Mouse (Mus musculus) olfactory bulb, adult 2 months (tissue): Measurements from ENCODE around the gene Ncoa7. TPM values are rescaled to one million over a fixed set of nuclear protein-coding genes. Genes with fewer than 3 reads are reported as not detected.

ENCODE experiments used
- H3K27ac ChIP-seq: fragments of 200-500 bp; 2 replicates; pipeline ENCODE4 v1.5.1; 2012; ENCODE audit warnings: low read depth, low read length; ENCODE audit not compliant: insufficient read depth
- H3K4me1 ChIP-seq: fragments of 200-500 bp; 2 replicates; pipeline ENCODE4 v1.6.1; 2012; ENCODE audit warnings: low read length; ENCODE audit not compliant: control insufficient read depth, insufficient read depth
- H3K4me3 ChIP-seq: fragments of 200-500 bp; 2 replicates; pipeline ENCODE4 v1.5.1; 2012; ENCODE audit warnings: mild to moderate bottlenecking, low read depth, low read length, moderate library complexity; ENCODE audit not compliant: insufficient read depth
- CTCF ChIP-seq: fragments of 200-500 bp; IDR thresholded peaks from 2 replicates; pipeline ENCODE4 v1.5.1; 2012; ENCODE audit warnings: low read depth, mild to moderate bottlenecking, low read length, moderate library complexity; ENCODE audit not compliant: insufficient read depth
- POLR2A ChIP-seq: fragments of 200-500 bp; IDR thresholded peaks from 2 replicates; pipeline ENCODE4 v1.6.1; 2012; ENCODE audit warnings: mild to moderate bottlenecking, low read depth, low read length, moderate library complexity; ENCODE audit not compliant: insufficient read depth
- WGBS: fragments of 180-500 bp; shearing (Covaris S2); methylation state at CpG from one replicate; pipeline ENCODE4 v1.1.7; 2018; 5-methylcytosine and 5-hydroxymethylcytosine counted together
- polyA plus RNA-seq: library from polyadenylated mRNA; stranded (reverse); fragments of >200 nt; gene quantifications from 2 replicates; pipeline ENCODE4 v1.2.4, GENCODE M21; 2012; ENCODE audit warnings: low replicate concordance; ENCODE audit not compliant: missing spikeins, insufficient read depth, insufficient read length

Ncoa7 gene
- polyA plus RNA-seq, 1 experiment, result not detected

- H3K27ac ChIP-seq, result no peak overlapping the region
- 82% methylated on average over 7 of the region's 7 CpGs for WGBS
- no peak for TF ChIP-seq POLR2A
- no peak for TF ChIP-seq CTCF
- H3K4me3 ChIP-seq, result no peak overlapping the region
- H3K4me1 ChIP-seq, result no peaks in the 10 kb centered on the region
Observed at GRCm38 (mm10) chr10:30709846-30710403, 93.2 kb downstream of the Ncoa7 start.

- Histone ChIP-seq H3K4me1 (no peaks in the 10 kb centered on the region), H3K27ac (no peak overlapping the region), H3K4me3 (no peak overlapping the region)
- WGBS, result 76% methylated on average over 5 of the region's 5 CpGs
- TF ChIP-seq POLR2A, result no peak
- TF ChIP-seq CTCF, result no peak
Observed at GRCm38 (mm10) chr10:30708039-30708438, 95.1 kb downstream of the Ncoa7 start.

GRCm38 (mm10) chr10:30702663-30703062 lies 100.5 kb downstream of the Ncoa7 start:
- 85% methylated on average over 1 of the region's 1 CpGs for WGBS
- no peak overlapping the region for H3K4me3 ChIP-seq
- TF ChIP-seq CTCF (no peak), POLR2A (no peak)
- no peak overlapping the region for H3K27ac ChIP-seq
- H3K4me1 ChIP-seq, result no peaks in the 10 kb centered on the region

GRCm38 (mm10) chr10:30686862-30687261 lies 116.3 kb downstream of the Ncoa7 start:
- TF ChIP-seq POLR2A (no peak), CTCF (no peak)
- 97% methylated on average over 3 of the region's 3 CpGs for WGBS
- no peak overlapping the region for H3K4me3 ChIP-seq
- no peak overlapping the region for H3K27ac ChIP-seq
- no peaks in the 10 kb centered on the region for H3K4me1 ChIP-seq

- TF ChIP-seq CTCF (no peak), POLR2A (no peak)
- Histone ChIP-seq H3K4me1 (no peaks in the 10 kb centered on the region), H3K27ac (no peak overlapping the region), H3K4me3 (no peak overlapping the region)
- WGBS, result 97% methylated on average over 4 of the region's 4 CpGs
Observed at GRCm38 (mm10) chr10:30683449-30683848, 119.7 kb downstream of the Ncoa7 start.

GRCm38 (mm10) chr10:30679756-30680155 lies 123.4 kb downstream of the Ncoa7 start:
- no peak overlapping the region for H3K27ac ChIP-seq
- 98% methylated on average over 2 of the region's 2 CpGs for WGBS
- no peaks in the 10 kb centered on the region for H3K4me1 ChIP-seq
- no peak overlapping the region for H3K4me3 ChIP-seq
- TF ChIP-seq CTCF (no peak), POLR2A (no peak)

GRCm38 (mm10) chr10:30678051-30678450 lies 125.1 kb downstream of the Ncoa7 start:
- WGBS, result 29% methylated on average over 2 of the region's 2 CpGs
- TF ChIP-seq POLR2A, result no peak

GRCm38 (mm10) chr10:30674825-30675224 lies 128.3 kb downstream of the Ncoa7 start:
- no peaks in the 10 kb centered on the region for H3K4me1 ChIP-seq
- no peak overlapping the region for H3K27ac ChIP-seq
- H3K4me3 ChIP-seq, result no peak overlapping the region
- whole genome bisulfite sequencing, result 96% methylated on average over 3 of the region's 3 CpGs
- TF ChIP-seq CTCF (no peak), POLR2A (no peak)

More at GRCm38 (mm10) chr10:30678051-30678450, 125.1 kb downstream of the Ncoa7 start:
- Histone ChIP-seq H3K4me3 (no peak overlapping the region), H3K4me1 (no peaks in the 10 kb centered on the region), H3K27ac (no peak overlapping the region)

- Histone ChIP-seq H3K4me3 (no peak overlapping the region), H3K4me1 (no peaks in the 10 kb centered on the region), H3K27ac (no peak overlapping the region)
- no peak for TF ChIP-seq POLR2A
- no peak for TF ChIP-seq CTCF
- WGBS, result 91% methylated on average over 2 of the region's 2 CpGs
Observed at GRCm38 (mm10) chr10:30666580-30666979, 136.5 kb downstream of the Ncoa7 start.

GRCm38 (mm10) chr10:30660564-30661328 lies 142.4 kb downstream of the Ncoa7 start:
- Histone ChIP-seq H3K27ac (no peak overlapping the region), H3K4me1 (no peaks in the 10 kb centered on the region), H3K4me3 (no peak overlapping the region)
- TF ChIP-seq POLR2A (no peak), CTCF (no peak)
- 83% methylated on average over 6 of the region's 6 CpGs for WGBS
